Mouse (Mus musculus) CH12.LX (cell line): ENCODE measurements at regions not wholly inside any gene's neighbourhood (a gene's known extent, or its start where the extent isn't known, plus 50 kb on each side); places are given as distances from the start of the nearest gene placed in this dataset.

Source experiments
- CTCF ChIP-seq, 2 experiments: IDR thresholded peaks in 1 of 2; conservative IDR thresholded peaks in 1 of 2; 2 replicates each; pipeline ENCODE4 v1.5.1; 2011 to 2012; ENCODE audit warnings: low read depth in 2 of 2, low read length in 2 of 2, improper control_type of control experiment in 1 of 2, inconsistent platforms in 1 of 2, mild to moderate bottlenecking in 1 of 2, moderate library complexity in 1 of 2
- EP300 ChIP-seq: IDR thresholded peaks from 2 replicates; pipeline ENCODE4 v1.6.1; 2011; ENCODE audit warnings: low read length, improper control_type of control experiment
- ETS1 ChIP-seq: conservative IDR thresholded peaks from 2 replicates; pipeline ENCODE4 v1.6.1; 2012; ENCODE audit warnings: low read depth, mild to moderate bottlenecking, inconsistent platforms, low read length, improper control_type of control experiment, moderate library complexity
- KAT2A ChIP-seq: IDR thresholded peaks from 2 replicates; pipeline ENCODE4 v1.6.1; 2012; ENCODE audit warnings: low read length, improper control_type of control experiment, inconsistent platforms; ENCODE audit not compliant: insufficient replicate concordance
- MAX ChIP-seq: IDR thresholded peaks from 2 replicates; pipeline ENCODE4 v1.6.1; 2011; ENCODE audit warnings: low read length, improper control_type of control experiment
- MYC ChIP-seq: IDR thresholded peaks from 2 replicates; pipeline ENCODE4 v1.6.1; 2011; ENCODE audit warnings: low read depth, mild to moderate bottlenecking, improper control_type of control experiment, low read length
- POLR2A ChIP-seq: IDR thresholded peaks from 2 replicates; pipeline ENCODE4 v1.6.1; 2011; ENCODE audit warnings: low read depth, mild to moderate bottlenecking, improper control_type of control experiment, low read length
- RCOR1 ChIP-seq: conservative IDR thresholded peaks from 2 replicates; pipeline ENCODE4 v1.6.1; 2012; ENCODE audit warnings: low read depth, mild to moderate bottlenecking, inconsistent platforms, low read length, improper control_type of control experiment
- TBP ChIP-seq: conservative IDR thresholded peaks from 2 replicates; pipeline ENCODE4 v1.6.1; 2011; ENCODE audit warnings: low read depth, low read length, improper control_type of control experiment
- TCF12 ChIP-seq: IDR thresholded peaks from 2 replicates; pipeline ENCODE4 v1.6.1; 2014; ENCODE audit warnings: low read depth, mild to moderate bottlenecking, inconsistent platforms, low read length, improper control_type of control experiment
- USF2 ChIP-seq: conservative IDR thresholded peaks from 2 replicates; pipeline ENCODE4 v1.6.1; 2011; ENCODE audit warnings: low read depth, low read length, improper control_type of control experiment

DNA sequence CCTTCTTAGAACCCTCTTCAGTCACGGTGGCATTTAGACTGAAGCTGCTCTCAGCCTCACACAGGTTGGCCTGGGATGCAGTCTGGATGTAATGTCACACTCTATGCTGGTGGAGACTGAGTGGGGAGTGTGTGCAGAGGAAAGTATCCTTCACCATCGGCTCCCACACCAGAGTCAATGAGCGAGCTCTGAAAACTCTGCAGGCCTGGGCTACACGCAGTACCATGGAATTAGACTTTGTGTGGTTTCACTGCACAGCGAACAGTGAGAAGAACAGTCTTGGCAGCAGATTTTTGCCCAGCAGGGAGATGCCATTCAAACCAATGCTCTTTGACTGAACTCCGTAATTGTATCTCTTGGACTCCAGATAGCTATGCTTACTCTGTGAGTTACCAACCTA is 142.8 kb upstream of the Gadl1 start:
- TF ChIP-seq POLR2A = no peak
- TF ChIP-seq TBP = no peak
- TF ChIP-seq RCOR1 = no peak
- TF ChIP-seq MAX = no peak
- no peak for TF ChIP-seq MYC
- TF ChIP-seq CTCF (conservative IDR thresholded peaks at IDR 0.05 in 1 of 2, IDR thresholded peaks at IDR 0.05 in 1 of 2; ENCODE audit: low read depth in 2 of 2, low read length in 2 of 2) = no peak
- no peak for TF ChIP-seq KAT2A
- TF ChIP-seq USF2 = no peak
- TF ChIP-seq EP300 = no peak
- TF ChIP-seq TCF12 = no peak
- no peak for TF ChIP-seq ETS1
